Mouse (Mus musculus) E14TG2a.4 (cell line): ENCODE measurements around the gene Eci3.

Source experiments
- CTCF ChIP-seq: conservative IDR thresholded peaks from 2 replicates; pipeline ENCODE4 v1.5.1; 2014; ENCODE audit warnings: low read length
- NANOG ChIP-seq: IDR thresholded peaks from 2 replicates; pipeline ENCODE4 v1.6.1; 2014; ENCODE audit warnings: borderline replicate concordance, low read length, mixed read lengths

DNA sequence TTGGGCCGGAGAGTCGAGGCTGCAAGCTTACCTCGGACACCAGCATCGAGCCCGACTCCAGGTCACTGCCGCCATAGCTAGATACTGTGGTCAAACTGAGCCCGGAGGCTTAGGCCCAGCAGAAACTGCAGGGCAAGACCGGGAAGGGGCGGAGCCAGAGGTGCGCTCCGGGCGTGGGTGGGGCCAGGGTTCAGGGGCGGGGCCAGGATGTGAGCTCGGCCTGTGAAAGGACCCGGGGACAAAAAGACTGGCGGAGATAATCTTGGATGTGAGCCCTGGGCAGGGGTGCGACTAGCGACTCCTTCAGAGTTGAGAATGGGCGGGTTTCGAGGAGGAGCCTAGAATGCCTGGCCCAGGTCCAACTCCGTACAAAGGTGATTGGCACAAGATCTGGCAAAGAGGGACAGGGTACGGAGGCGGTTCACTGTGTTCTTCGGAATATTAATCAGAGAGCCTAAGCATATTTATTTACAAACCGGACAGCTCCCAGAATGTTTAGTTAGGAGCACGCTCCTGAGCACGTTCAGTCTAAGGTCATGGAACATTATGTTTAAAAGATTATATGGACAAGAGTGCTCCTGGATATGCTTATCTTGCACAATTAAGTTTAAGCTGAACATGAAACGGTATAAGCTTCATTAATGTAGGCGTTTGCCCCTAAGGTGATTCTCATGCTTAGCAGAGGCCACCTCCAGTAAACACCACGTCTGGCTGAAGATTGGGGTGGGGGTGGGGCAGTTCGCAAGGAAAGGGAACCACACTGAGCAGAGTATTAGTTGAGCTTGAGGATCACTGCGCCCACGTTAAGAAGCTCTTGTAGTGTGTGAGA, 30.6 kb upstream of the Eci3 start:
- TF ChIP-seq CTCF, result no peak
- TF ChIP-seq NANOG, result no peak
